Mouse (Mus musculus) spleen, adult 2 months (tissue): Measurements from ENCODE around the gene Cacna1a.

Experiments
- CTCF ChIP-seq: fragments of 200-500 bp; IDR thresholded peaks from 2 replicates; pipeline ENCODE4 v1.5.1; 2011; ENCODE audit warnings: mild to moderate bottlenecking, inconsistent platforms; ENCODE audit not compliant: insufficient read depth, insufficient read length, insufficient replicate concordance; ENCODE audit errors: extremely low read depth
- POLR2A ChIP-seq: fragments of 200-500 bp; IDR thresholded peaks from 2 replicates; pipeline ENCODE4 v1.6.1; 2011; ENCODE audit warnings: low read depth, low read length, inconsistent platforms

DNA sequence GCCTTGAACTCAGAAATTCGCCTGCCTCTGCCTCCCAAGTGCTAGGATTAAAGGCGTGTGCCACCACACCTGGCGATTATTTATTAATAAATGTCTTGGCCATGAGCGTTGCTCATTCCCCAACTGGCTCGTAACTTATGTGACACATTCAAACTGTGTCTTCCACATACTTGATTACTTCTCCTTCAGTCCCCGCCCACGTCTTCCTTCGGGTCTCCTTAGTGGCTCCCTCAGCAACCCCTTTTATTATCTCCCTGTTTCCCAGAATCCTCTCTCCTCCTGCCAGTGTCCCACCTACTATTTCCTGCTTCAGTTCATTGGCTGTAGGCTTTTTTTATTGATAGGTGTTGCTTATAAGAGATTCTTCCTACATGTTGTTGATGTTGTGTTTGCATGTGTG, 180.5 kb downstream of the Cacna1a start:
- TF ChIP-seq POLR2A (no peak), CTCF (no peak)
